Mouse (Mus musculus) megakaryocyte, embryonic 14.5 days (primary cell): ENCODE measurements at regions not wholly inside any gene's neighbourhood (a gene's known extent, or its start where the extent isn't known, plus 50 kb on each side); places are given as distances from the start of the nearest gene placed in this dataset.

Source experiments
- FLI1 ChIP-seq: IDR thresholded peaks from 2 replicates; pipeline ENCODE4 v1.6.1; 2012; ENCODE audit warnings: low read length, inconsistent platforms, mixed read lengths
- GATA1 ChIP-seq: IDR thresholded peaks from 3 replicates; pipeline ENCODE4 v1.6.1; 2012; ENCODE audit warnings: mixed read lengths, low read length, inconsistent platforms, borderline replicate concordance

GRCm38 (mm10) chr12:70774816-70775591 is 50.3 kb upstream of the Frmd6 start:
- TF ChIP-seq FLI1 (no peak), GATA1 (no peak)
